Mouse (Mus musculus) limb, embryonic 13.5 days (tissue): ENCODE results near the gene Cgrrf1. TPM values are rescaled to one million over a fixed set of nuclear protein-coding genes. Genes with fewer than 3 reads are reported as not detected.

ENCODE experiments used
- ATAC-seq: fragments of 200-750 bp; cut with Nextera tagmentation; 2 replicates; pipeline ENCODE4 v1.8.0; 2017; ENCODE audit warnings: low read depth, moderate number of reproducible peaks, moderate TSS enrichment; ENCODE audit not compliant: low FRiP score
- H3K27ac ChIP-seq: fragments of 300-500 bp; sonication (generic); 2 replicates; pipeline ENCODE4 v1.5.1; 2015; ENCODE audit warnings: inconsistent platforms, mild to moderate bottlenecking, moderate library complexity
- H3K27me3 ChIP-seq: fragments of 300-500 bp; sonication (generic); 2 replicates; pipeline ENCODE4 v1.6.1; 2015; ENCODE audit warnings: mild to moderate bottlenecking, inconsistent platforms
- H3K36me3 ChIP-seq: fragments of 300-500 bp; sonication (generic); 2 replicates; pipeline ENCODE4 v1.6.1; 2015; ENCODE audit warnings: inconsistent platforms, mild to moderate bottlenecking, moderate library complexity
- H3K4me1 ChIP-seq: fragments of 300-500 bp; sonication (generic); 2 replicates; pipeline ENCODE4 v1.6.1; 2015; ENCODE audit warnings: inconsistent platforms
- H3K4me2 ChIP-seq: fragments of 300-500 bp; sonication (generic); replicated peaks from 2 replicates; pipeline ENCODE4 v1.6.1; 2015; ENCODE audit warnings: inconsistent platforms, mild to moderate bottlenecking, moderate library complexity
- H3K4me3 ChIP-seq: fragments of 300-500 bp; sonication (generic); 2 replicates; pipeline ENCODE4 v1.5.1; 2015; ENCODE audit warnings: moderate library complexity, mild to moderate bottlenecking, inconsistent platforms
- H3K9ac ChIP-seq: fragments of 300-500 bp; sonication (generic); 2 replicates; pipeline ENCODE4 v1.6.1; 2015; ENCODE audit warnings: mild to moderate bottlenecking, inconsistent platforms
- H3K9me3 ChIP-seq: fragments of 300-500 bp; sonication (generic); 2 replicates; pipeline ENCODE4 v1.6.1; 2016; ENCODE audit warnings: inconsistent platforms
- WGBS: fragments of 180-500 bp; shearing (Covaris S2); methylation state at CpG from one replicate; pipeline ENCODE4 v1.1.7; 2015; 5-methylcytosine and 5-hydroxymethylcytosine counted together
- polyA plus RNA-seq: library from polyadenylated mRNA; unstranded; fragments of >200 nt; fragmentation: Nextera tagmentation; extraction: Ambion mirVana; gene quantifications from 2 replicates; pipeline ENCODE4 v1.2.1, GENCODE M21; 2015

Cgrrf1 gene
- polyA plus RNA-seq, 1 experiment from 2014 or later = 25.1 TPM

DNA sequence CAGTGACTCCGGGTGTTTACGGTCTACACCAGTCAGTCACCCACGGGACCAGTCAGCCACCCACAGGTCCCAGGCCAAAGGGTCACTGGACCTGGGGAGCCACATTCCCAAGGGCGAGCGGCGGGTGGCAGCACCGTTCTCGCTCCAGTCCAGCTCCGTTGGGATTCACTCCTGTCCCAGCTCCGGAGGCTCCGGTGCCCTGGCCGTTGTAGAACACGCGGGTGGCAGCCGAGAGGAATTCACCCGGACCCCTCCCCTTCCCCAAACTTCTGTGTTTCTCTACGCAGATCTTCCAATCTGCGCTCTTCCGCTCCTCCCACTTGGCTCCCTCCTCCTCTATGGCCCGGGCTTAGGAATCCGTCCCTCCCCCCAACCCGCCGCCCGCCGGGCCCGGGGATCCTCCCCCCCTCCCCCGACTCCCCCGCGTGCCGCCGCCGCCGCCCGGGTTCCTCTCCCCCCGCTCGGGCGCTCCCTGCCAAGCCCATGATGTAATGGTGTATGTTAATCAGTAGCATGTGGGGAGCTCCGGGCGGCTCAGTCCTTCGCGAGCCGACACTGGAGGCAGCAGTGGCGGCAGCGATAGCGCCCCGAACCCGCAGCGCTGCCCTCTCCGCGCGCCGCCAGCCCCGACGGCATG lies 50.6 kb downstream of the Cgrrf1 start, which contains the start of gene Samd4:
Gene Samd4, plus strand, starts transcription at position 424 of the 637 bp plus-strand sequence.
- H3K27me3 ChIP-seq = no peaks in the 10 kb centered on the region
- no peaks in the 10 kb centered on the region for H3K36me3 ChIP-seq
- H3K4me3 ChIP-seq = peak within 1 kb of the TSS; percentile 83
- peak; percentile 83 for ATAC-seq
- no peaks in the 10 kb centered on the region for H3K9me3 ChIP-seq
- H3K9ac ChIP-seq = peak within 1 kb of the TSS; percentile 89
- peak within 1 kb of the TSS; percentile 94 for H3K27ac ChIP-seq
- WGBS = 1% methylated on average over 53 of the region's 54 CpGs
- H3K4me1 ChIP-seq = peaks cover 23% of the 10 kb centered on the region
- H3K4me2 ChIP-seq = peak within 1 kb of the TSS; percentile 96

DNA sequence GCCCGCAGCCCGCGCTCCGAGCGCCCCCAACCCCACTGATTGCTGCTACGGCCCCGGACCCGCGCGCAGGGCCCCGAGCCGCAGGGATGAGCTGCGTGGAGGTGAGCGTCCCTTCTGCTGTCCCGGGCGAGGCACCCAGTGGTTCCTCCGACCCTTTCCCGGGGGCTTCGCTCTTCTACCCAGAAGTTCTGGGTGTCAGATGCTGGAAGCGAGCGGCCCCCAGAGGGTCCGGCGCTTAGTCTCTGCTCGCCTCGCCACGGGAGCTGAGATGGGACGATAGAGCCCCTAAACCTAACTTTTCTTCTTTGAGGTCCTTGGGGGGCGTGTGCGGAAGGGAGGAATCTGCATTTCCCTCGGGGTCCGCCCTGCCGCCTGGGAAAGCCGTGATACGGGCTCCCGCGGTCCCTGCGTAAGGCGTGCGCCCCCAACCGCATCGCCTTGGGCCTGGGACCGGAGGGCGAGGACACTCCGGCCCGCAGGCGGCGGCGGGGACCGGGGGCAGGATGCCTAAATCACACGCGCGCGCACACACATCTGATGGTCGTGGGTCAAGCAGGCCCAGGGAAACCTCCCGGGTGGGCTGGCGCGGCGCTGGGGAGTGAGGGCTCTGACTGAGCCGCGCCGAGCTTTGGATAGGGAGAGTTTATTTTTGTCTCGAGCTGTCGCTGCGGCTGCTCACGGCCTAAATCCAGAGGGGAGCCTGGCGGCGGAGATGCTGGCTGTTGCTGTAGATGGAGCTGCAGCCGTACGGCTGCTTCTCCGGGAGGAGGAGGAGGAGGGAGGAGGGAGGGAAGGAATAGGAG lies 51.3 kb downstream of the Cgrrf1 start:
- peak overlapping the region; percentile 96 for H3K4me2 ChIP-seq

DNA sequence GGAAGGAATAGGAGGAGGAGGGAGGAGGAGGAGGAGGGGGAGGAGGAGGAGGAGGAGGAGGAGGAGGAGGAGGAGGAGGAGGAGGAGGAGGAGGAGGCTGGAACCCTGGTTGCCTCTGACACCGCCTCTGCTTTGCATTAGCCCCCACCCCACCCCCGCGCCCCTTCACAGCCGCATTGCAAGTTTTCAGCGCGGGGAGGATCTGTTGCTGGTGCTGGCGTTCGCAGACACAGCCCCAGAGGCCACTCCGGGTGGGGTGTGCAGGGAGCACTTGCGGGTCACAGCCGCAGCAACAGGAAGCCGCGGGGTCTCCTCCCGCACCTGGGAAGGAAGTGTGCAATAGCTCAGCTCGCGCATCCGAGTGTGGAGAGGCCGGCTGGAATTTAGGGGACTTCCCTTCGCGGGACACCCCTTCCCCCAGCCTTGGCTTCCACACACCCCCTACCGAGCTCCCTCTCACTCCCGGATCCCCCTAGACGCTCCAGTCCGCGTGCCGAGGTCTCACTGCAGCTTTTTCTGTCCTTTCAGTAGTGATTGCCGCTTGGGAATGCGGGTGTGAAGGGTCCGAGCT lies 52.0 kb downstream of the Cgrrf1 start:
- peak overlapping the region; percentile 96 for H3K4me2 ChIP-seq
- H3K9ac ChIP-seq = peak overlapping the region; percentile 81
- peaks cover 23% of the 10 kb centered on the region for H3K4me1 ChIP-seq
- no peaks in the 10 kb centered on the region for H3K9me3 ChIP-seq
- no peaks in the 10 kb centered on the region for H3K27me3 ChIP-seq
- ATAC-seq = peak; percentile 30; the same call in 1 of the 2 replicates
- peak overlapping the region; percentile 92 for H3K27ac ChIP-seq
- peak overlapping the region; percentile 83 for H3K4me3 ChIP-seq
- under 1% methylated on average over 29 of the region's 29 CpGs for WGBS
- peaks cover 2% of the 10 kb centered on the region; the same call in 1 of the 2 replicates for H3K36me3 ChIP-seq

More for the DNA sequence above, 51.3 kb downstream of the Cgrrf1 start:
- Histone ChIP-seq H3K9me3 (no peaks in the 10 kb centered on the region), H3K27me3 (no peaks in the 10 kb centered on the region), H3K4me3 (peak overlapping the region; percentile 83), H3K9ac (peak overlapping the region; percentile 89), H3K36me3 (no peaks in the 10 kb centered on the region), H3K4me1 (peaks cover 23% of the 10 kb centered on the region), H3K27ac (peak overlapping the region; percentile 94)
- under 1% methylated on average over 67 of the region's 70 CpGs for WGBS
- peak; percentile 31; the same call in 1 of the 2 replicates for ATAC-seq

DNA sequence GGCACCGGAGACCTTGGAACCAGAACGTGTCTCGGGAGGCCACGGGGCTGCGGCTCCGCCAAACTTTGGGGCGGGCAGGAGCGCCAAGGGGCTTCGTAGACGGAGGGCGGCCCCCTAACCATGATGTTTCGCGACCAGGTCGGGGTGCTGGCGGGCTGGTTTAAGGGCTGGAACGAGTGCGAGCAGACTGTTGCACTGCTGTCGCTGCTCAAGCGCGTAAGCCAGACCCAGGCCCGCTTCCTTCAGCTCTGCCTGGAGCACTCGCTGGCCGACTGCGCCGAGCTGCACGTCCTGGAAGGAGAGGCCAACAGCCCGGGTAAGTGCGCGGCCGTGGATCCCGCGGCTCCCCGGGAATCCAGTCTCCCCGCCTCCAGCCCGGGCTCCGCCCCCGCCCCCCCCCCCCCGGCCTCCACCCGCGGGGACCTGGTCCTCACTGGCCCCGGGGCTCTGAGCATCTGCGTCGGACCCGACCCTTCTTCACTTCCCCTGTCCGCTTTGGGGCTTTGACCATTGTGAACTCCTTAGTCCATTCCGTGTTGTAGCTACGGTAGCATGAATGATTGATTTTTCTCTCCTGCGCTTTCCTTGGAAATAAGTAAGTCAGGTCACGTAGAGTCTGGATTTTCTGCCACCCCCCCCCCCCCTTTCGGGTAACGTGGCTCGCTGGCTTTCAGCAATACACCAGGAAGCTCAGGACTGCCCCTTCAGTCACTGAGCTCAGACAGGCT lies 52.9 kb downstream of the Cgrrf1 start:
- peaks cover 23% of the 10 kb centered on the region for H3K4me1 ChIP-seq
- peak; percentile 24; the same call in 1 of the 2 replicates for ATAC-seq

DNA sequence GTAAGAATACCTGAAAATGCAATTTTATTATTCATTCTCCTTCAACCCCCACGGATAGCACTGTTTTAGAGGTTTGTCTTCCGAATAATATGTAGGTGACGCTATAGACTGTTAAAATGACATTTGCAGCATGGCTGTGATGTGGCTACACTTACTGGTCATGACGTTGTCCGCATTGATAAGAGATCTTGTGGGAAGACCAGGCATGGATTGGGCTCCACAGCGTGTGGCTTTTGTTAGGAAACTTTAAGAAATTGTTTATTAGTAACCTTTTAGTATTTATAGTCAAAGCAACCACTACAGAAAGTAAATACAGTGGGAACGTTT lies 53.5 kb downstream of the Cgrrf1 start:
- no peak for ATAC-seq
- 1% methylated on average over 7 of the region's 7 CpGs for WGBS
- H3K9ac ChIP-seq = peak overlapping the region; percentile 81

More for the DNA sequence above, 52.9 kb downstream of the Cgrrf1 start:
- Histone ChIP-seq H3K9me3 (no peaks in the 10 kb centered on the region), H3K9ac (peak overlapping the region; percentile 81), H3K27me3 (no peaks in the 10 kb centered on the region), H3K4me3 (peak overlapping the region; percentile 83), H3K27ac (peak overlapping the region; percentile 92), H3K36me3 (peaks cover 11% of the 10 kb centered on the region), H3K4me2 (peak overlapping the region; percentile 96)
- under 1% methylated on average over 46 of the region's 52 CpGs for WGBS

DNA sequence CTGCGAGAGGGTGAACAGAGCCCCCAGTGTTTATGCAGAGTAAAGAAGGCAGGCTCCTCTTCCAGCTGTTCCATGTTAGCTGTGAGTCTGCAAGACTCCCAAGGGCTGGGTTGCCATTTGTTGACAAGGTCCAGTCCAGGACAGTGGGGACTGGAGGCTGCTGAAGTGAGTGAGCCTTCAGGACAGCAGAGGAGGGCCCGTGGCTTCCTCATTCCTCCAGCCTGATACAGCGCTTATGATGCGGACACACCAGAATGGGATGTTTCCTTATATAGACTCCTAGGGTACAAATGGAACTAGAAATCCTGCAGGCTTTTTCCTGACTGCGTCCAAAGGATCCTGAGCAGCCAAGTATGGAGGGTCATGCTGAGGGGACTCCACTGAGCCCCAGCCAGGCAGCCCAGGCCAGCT lies 54.0 kb downstream of the Cgrrf1 start:
- H3K9ac ChIP-seq = peak overlapping the region; percentile 54
- H3K4me3 ChIP-seq = peak overlapping the region; percentile 83
- WGBS = 23% methylated on average over 5 of the region's 5 CpGs
- no peak for ATAC-seq
- H3K4me1 ChIP-seq = peaks cover 23% of the 10 kb centered on the region
- H3K36me3 ChIP-seq = peaks cover 20% of the 10 kb centered on the region
- peak overlapping the region; percentile 96 for H3K4me2 ChIP-seq
- H3K27ac ChIP-seq = 0 out of 2 replicates have a peak overlapping the region, but pooled peaks have one; percentile 44
- no peaks in the 10 kb centered on the region for H3K9me3 ChIP-seq
- H3K27me3 ChIP-seq = no peaks in the 10 kb centered on the region

More for the DNA sequence above, 53.5 kb downstream of the Cgrrf1 start:
- H3K36me3 ChIP-seq = peaks cover 16% of the 10 kb centered on the region
- peak overlapping the region; percentile 44 for H3K27ac ChIP-seq
- peaks cover 23% of the 10 kb centered on the region for H3K4me1 ChIP-seq
- H3K4me3 ChIP-seq = peak overlapping the region; percentile 83
- H3K9me3 ChIP-seq = no peaks in the 10 kb centered on the region
- H3K27me3 ChIP-seq = no peaks in the 10 kb centered on the region
- peak overlapping the region; percentile 96 for H3K4me2 ChIP-seq

DNA sequence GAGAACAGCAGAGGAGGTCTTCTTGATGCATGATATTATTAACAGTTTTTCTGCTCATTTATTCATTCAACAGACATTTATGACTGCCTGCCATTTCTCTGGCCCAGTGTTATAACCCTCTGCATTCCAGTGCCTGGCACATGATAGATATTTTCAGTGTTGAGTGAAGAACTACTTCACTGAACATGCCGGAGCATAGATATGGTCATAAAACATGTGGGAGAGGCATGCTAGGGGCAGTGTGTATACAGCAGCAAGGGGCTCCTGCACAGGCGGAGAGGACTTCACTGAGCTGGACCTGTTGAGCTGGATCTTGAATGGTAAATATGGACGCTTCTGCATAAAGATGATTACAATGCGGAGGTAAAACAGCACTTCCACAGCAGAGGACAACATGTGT lies 57.2 kb downstream of the Cgrrf1 start:
- H3K27ac ChIP-seq = no peak overlapping the region
- peaks cover 19% of the 10 kb centered on the region for H3K4me1 ChIP-seq
- 80% methylated on average over 4 of the region's 4 CpGs for WGBS
- peaks cover 36% of the 10 kb centered on the region for H3K36me3 ChIP-seq
- H3K9ac ChIP-seq = no peak overlapping the region
- no peak for ATAC-seq
- no peaks in the 10 kb centered on the region for H3K27me3 ChIP-seq
- no peak overlapping the region for H3K4me3 ChIP-seq
- H3K4me2 ChIP-seq = no peak overlapping the region
- H3K9me3 ChIP-seq = no peaks in the 10 kb centered on the region

DNA sequence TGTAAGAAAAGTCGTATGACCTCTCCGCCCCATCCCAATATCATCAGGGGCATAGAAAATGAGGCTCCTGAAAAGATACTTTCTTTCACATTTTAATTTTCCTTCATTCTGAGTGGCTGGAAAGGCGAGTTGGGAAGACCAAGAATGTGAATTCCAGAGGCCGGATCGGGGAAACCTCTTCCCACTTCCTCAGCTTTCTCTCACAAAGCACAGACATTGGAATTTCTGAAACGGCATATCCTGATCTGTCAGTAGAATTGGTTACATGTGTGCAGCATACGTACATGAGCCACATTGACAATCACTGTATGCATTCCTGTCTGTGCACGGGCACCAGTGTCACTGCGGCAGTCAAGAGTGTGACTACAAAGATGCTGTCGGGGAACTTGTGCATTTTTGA lies 62.0 kb downstream of the Cgrrf1 start:
- Histone ChIP-seq H3K27me3 (no peaks in the 10 kb centered on the region), H3K9me3 (no peaks in the 10 kb centered on the region), H3K36me3 (peaks cover 45% of the 10 kb centered on the region), H3K27ac (peak overlapping the region; percentile 39), H3K4me3 (no peak overlapping the region), H3K4me1 (peaks cover 13% of the 10 kb centered on the region; the same call in 1 of the 2 replicates), H3K4me2 (no peak overlapping the region), H3K9ac (no peak overlapping the region)
- no peak for ATAC-seq
- 76% methylated on average over 10 of the region's 10 CpGs for WGBS

DNA sequence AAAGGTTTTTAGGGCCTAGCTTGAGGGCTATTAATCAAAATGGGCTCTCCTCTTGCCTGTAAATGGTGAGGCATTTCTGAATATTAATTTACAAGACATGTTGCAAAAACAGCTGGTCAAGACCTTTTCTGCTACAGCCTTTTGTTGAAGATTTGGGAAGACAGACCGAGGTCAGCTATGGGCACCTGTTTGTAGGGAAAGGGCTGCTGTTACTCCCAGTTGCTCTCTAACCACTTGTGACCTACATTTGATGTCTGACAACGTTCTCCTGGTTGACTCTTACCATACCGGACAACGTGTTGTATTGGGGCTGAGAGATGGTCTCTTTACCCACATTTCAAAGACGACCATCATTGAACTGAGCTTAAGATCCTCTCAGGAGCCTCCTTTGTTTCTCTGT lies 66.0 kb downstream of the Cgrrf1 start:
- no peak overlapping the region for H3K4me2 ChIP-seq
- ATAC-seq = no peak
- no peaks in the 10 kb centered on the region for H3K27me3 ChIP-seq
- H3K9me3 ChIP-seq = no peaks in the 10 kb centered on the region
- H3K9ac ChIP-seq = no peak overlapping the region
- no peak overlapping the region for H3K27ac ChIP-seq
- peaks cover 18% of the 10 kb centered on the region; the same call in 1 of the 2 replicates for H3K4me1 ChIP-seq
- WGBS = 80% methylated on average over 5 of the region's 5 CpGs
- peaks cover 12% of the 10 kb centered on the region; the same call in 1 of the 2 replicates for H3K36me3 ChIP-seq
- no peak overlapping the region for H3K4me3 ChIP-seq

DNA sequence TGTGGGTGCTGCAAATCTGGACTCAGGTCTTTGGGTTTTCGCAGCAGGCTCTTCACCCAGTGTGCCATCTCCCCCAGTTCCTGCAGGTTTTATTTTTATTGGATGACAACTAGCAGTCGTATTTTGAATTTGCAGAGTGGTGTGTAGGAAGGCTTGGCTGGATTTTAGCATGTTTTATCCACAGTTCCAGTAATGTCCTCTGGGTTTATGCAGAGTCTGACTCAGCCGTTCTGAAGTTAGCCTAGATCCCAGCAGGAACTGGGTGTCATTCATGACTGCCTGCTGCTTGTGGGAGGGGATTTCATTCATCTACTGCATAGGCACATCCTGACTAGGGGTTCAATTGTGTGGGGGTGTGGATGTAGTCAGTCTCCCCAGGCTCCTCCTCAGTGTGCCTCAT lies 66.7 kb downstream of the Cgrrf1 start:
- Histone ChIP-seq H3K4me3 (no peak overlapping the region), H3K4me2 (no peak overlapping the region), H3K27ac (no peak overlapping the region), H3K36me3 (peaks cover 11% of the 10 kb centered on the region; the same call in 1 of the 2 replicates), H3K4me1 (peaks cover 13% of the 10 kb centered on the region; the same call in 1 of the 2 replicates), H3K9me3 (no peaks in the 10 kb centered on the region), H3K27me3 (no peaks in the 10 kb centered on the region), H3K9ac (no peak overlapping the region)
- ATAC-seq = no peak
- WGBS = 69% methylated on average over 3 of the region's 3 CpGs

DNA sequence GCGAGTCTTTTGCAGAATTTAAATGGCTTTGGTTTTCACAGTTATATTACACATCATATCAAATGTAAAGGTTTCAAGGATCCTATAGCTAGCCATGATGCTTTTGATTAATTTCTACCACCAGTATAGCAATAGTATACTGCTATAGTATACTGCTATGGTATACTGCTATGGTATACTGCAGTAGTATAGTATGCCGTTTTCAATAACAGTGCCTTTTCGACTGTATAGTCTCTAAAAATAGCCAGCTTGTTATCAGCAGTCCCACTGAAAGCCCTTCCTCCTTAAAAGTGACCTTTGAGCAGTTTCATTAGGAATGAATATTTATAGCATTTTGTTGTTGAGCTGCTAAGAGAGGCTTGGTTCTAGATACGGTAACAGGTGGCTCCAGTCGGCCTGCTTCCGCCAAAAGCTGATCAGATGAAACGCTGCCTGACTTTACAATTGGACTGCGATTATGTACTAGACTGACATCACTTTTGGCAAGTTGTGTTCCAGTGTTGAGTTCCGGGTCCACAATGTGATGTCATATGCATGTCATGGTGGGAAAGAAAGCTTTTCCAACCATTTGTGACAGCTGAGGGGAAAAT lies 70.7 kb downstream of the Cgrrf1 start:
- H3K9me3 ChIP-seq = no peaks in the 10 kb centered on the region
- no peak overlapping the region for H3K4me3 ChIP-seq
- no peak overlapping the region for H3K4me2 ChIP-seq
- no peak overlapping the region for H3K27ac ChIP-seq
- H3K36me3 ChIP-seq = no peaks in the 10 kb centered on the region
- no peak overlapping the region for H3K9ac ChIP-seq
- H3K27me3 ChIP-seq = no peaks in the 10 kb centered on the region
- no peak for ATAC-seq
- WGBS = 91% methylated on average over 9 of the region's 9 CpGs
- 0 out of 2 replicates have a peak, but pooled peaks cover 4% of the 10 kb centered on the region for H3K4me1 ChIP-seq
